Mouse (Mus musculus): ENCODE results near the gene Hoxc9. TPM values are rescaled to one million over a fixed set of nuclear protein-coding genes. Genes with fewer than 3 reads are reported as not detected.

Gene Hoxc9
- total and polyA plus RNA-seq, 2 experiments from 2014 or later = not detected

- Histone ChIP-seq H3K36me3 (ENCODE audit: insufficient read depth, low read length) (no peaks in the 10 kb centered on the region), H3K9ac (replicated peaks; ENCODE audit: low read length, poor library complexity, severe bottlenecking) (no peak overlapping the region), H3K27ac (ENCODE audit: low read depth, low read length) (no peak overlapping the region), H3K27me3 (ENCODE audit: insufficient read depth, low read length) (peaks cover 90% of the 10 kb centered on the region), H3K4me3 (ENCODE audit: low read depth, low read length) (no peak overlapping the region), H3K4me2 (ENCODE audit: low read depth, low read length, poor library complexity, severe bottlenecking) (no peak overlapping the region), H3K9me3 (ENCODE audit: low read length) (no peaks in the 10 kb centered on the region), H3K4me1 (ENCODE audit: insufficient read depth, low read length) (no peaks in the 10 kb centered on the region)
- WGBS = 5% methylated on average over 9 of the region's 9 CpGs
- ATAC-seq (ENCODE audit: low FRiP score) (no peak), DNase-seq (ENCODE audit: low spot score) (no peak)
- TF ChIP-seq CTCF (IDR thresholded peaks at IDR 0.05) = no peak
Observed at GRCm38 (mm10) chr15:102947276-102947675, 29.0 kb upstream of the Hoxc9 start.

- 17% methylated on average over 2 of the region's 2 CpGs for WGBS
- H3K27me3 ChIP-seq (ENCODE audit: insufficient read depth, low read length) = peaks cover 91% of the 10 kb centered on the region
- no peaks in the 10 kb centered on the region for H3K9me3 ChIP-seq (ENCODE audit: low read length)
- DNase-seq (ENCODE audit: low spot score) (no peak), ATAC-seq (ENCODE audit: low FRiP score) (no peak)
- H3K4me1 ChIP-seq (ENCODE audit: insufficient read depth, low read length) = no peaks in the 10 kb centered on the region
- TF ChIP-seq CTCF (IDR thresholded peaks at IDR 0.05) = no peak
- no peak overlapping the region for H3K27ac ChIP-seq (ENCODE audit: low read depth, low read length)
- H3K4me3 ChIP-seq (ENCODE audit: low read depth, low read length) = no peak overlapping the region
- no peaks in the 10 kb centered on the region for H3K36me3 ChIP-seq (ENCODE audit: insufficient read depth, low read length)
- H3K4me2 ChIP-seq (ENCODE audit: low read depth, low read length, poor library complexity, severe bottlenecking) = no peak overlapping the region
- H3K9ac ChIP-seq (replicated peaks; ENCODE audit: low read length, poor library complexity, severe bottlenecking) = no peak overlapping the region
Observed at GRCm38 (mm10) chr15:102948842-102949241, 27.4 kb upstream of the Hoxc9 start.

- Histone ChIP-seq H3K36me3 (ENCODE audit: insufficient read depth, low read length) (no peaks in the 10 kb centered on the region), H3K9me3 (ENCODE audit: low read length) (no peaks in the 10 kb centered on the region), H3K9ac (replicated peaks; ENCODE audit: low read length, poor library complexity, severe bottlenecking) (no peak overlapping the region), H3K27me3 (ENCODE audit: insufficient read depth, low read length) (peaks cover 88% of the 10 kb centered on the region), H3K27ac (ENCODE audit: low read depth, low read length) (no peak overlapping the region), H3K4me1 (ENCODE audit: insufficient read depth, low read length) (no peaks in the 10 kb centered on the region), H3K4me2 (ENCODE audit: low read depth, low read length, poor library complexity, severe bottlenecking) (no peak overlapping the region), H3K4me3 (ENCODE audit: low read depth, low read length) (no peak overlapping the region)
- 3% methylated on average over 20 of the region's 20 CpGs for WGBS
- TF ChIP-seq CTCF (IDR thresholded peaks at IDR 0.05) = no peak
- DNase-seq (ENCODE audit: low spot score) (no peak), ATAC-seq (ENCODE audit: low FRiP score) (no peak)
Observed at GRCm38 (mm10) chr15:102949696-102950095, 26.5 kb upstream of the Hoxc9 start.

- H3K4me2 ChIP-seq (ENCODE audit: low read depth, low read length, poor library complexity, severe bottlenecking) = no peak overlapping the region
- DNase-seq (ENCODE audit: low spot score) (no peak), ATAC-seq (ENCODE audit: low FRiP score) (no peak)
- no peaks in the 10 kb centered on the region for H3K36me3 ChIP-seq (ENCODE audit: insufficient read depth, low read length)
- 6% methylated on average over 2 of the region's 2 CpGs for WGBS
- no peak overlapping the region for H3K9ac ChIP-seq (replicated peaks; ENCODE audit: low read length, poor library complexity, severe bottlenecking)
- H3K4me3 ChIP-seq (ENCODE audit: low read depth, low read length) = no peak overlapping the region
- H3K27ac ChIP-seq (ENCODE audit: low read depth, low read length) = no peak overlapping the region
- no peaks in the 10 kb centered on the region for H3K9me3 ChIP-seq (ENCODE audit: low read length)
- no peak for TF ChIP-seq CTCF (IDR thresholded peaks at IDR 0.05)
- H3K27me3 ChIP-seq (ENCODE audit: insufficient read depth, low read length) = peaks cover 91% of the 10 kb centered on the region
- H3K4me1 ChIP-seq (ENCODE audit: insufficient read depth, low read length) = no peaks in the 10 kb centered on the region
Observed at GRCm38 (mm10) chr15:102950877-102951276, 25.4 kb upstream of the Hoxc9 start.

- H3K4me2 ChIP-seq (ENCODE audit: low read depth, low read length, poor library complexity, severe bottlenecking) = no peak overlapping the region
- H3K36me3 ChIP-seq (ENCODE audit: insufficient read depth, low read length) = no peaks in the 10 kb centered on the region
- no peak for ATAC-seq (ENCODE audit: low FRiP score)
- 8% methylated on average over 6 of the region's 6 CpGs for WGBS
- no peak overlapping the region for H3K9ac ChIP-seq (replicated peaks; ENCODE audit: low read length, poor library complexity, severe bottlenecking)
- no peaks in the 10 kb centered on the region for H3K4me1 ChIP-seq (ENCODE audit: insufficient read depth, low read length)
- H3K9me3 ChIP-seq (ENCODE audit: low read length) = no peaks in the 10 kb centered on the region
- no peak for DNase-seq (ENCODE audit: low spot score)
- H3K4me3 ChIP-seq (ENCODE audit: low read depth, low read length) = no peak overlapping the region
- no peak overlapping the region for H3K27ac ChIP-seq (ENCODE audit: low read depth, low read length)
- TF ChIP-seq CTCF (IDR thresholded peaks at IDR 0.05) = no peak
- peaks cover 91% of the 10 kb centered on the region for H3K27me3 ChIP-seq (ENCODE audit: insufficient read depth, low read length)
Observed at GRCm38 (mm10) chr15:102953561-102953960, 22.7 kb upstream of the Hoxc9 start.

GRCm38 (mm10) chr15:102954192-102955006 lies 21.8 kb upstream of the Hoxc9 start, which contains the start of gene Hoxc11:
Gene Hoxc11 (plus strand): TSS chr15:102954427.
- no peaks in the 10 kb centered on the region for H3K4me1 ChIP-seq (ENCODE audit: insufficient read depth, low read length)
- H3K27me3 ChIP-seq (ENCODE audit: insufficient read depth, low read length) = peaks cover 89% of the 10 kb centered on the region
- H3K9ac ChIP-seq (replicated peaks; ENCODE audit: low read length, poor library complexity, severe bottlenecking) = no peak within 1 kb of the TSS
- H3K27ac ChIP-seq (ENCODE audit: low read depth, low read length) = no peak within 1 kb of the TSS
- no peak for DNase-seq (ENCODE audit: low spot score)
- 1% methylated on average over 56 of the region's 57 CpGs for WGBS
- no peak for TF ChIP-seq CTCF (IDR thresholded peaks at IDR 0.05)
- H3K36me3 ChIP-seq (ENCODE audit: insufficient read depth, low read length) = no peaks in the 10 kb centered on the region
- ATAC-seq (ENCODE audit: low FRiP score) = no peak
- H3K4me2 ChIP-seq (ENCODE audit: low read depth, low read length, poor library complexity, severe bottlenecking) = no peak within 1 kb of the TSS
- H3K9me3 ChIP-seq (ENCODE audit: low read length) = no peaks in the 10 kb centered on the region
- no peak within 1 kb of the TSS for H3K4me3 ChIP-seq (ENCODE audit: low read depth, low read length)

Data from midbrain, postnatal 0 days (tissue).